Mouse (Mus musculus): ENCODE data around the gene Tsc22d3. TPM values are rescaled to one million over a fixed set of nuclear protein-coding genes. Genes with fewer than 3 reads are reported as not detected.

The Tsc22d3 gene
- 124 and 132 TPM in 2 replicates for polyA plus RNA-seq (2014; fragmentation: Nextera tagmentation; extraction: Ambion mirVana)

GRCm38 (mm10) chrX:140600410-140601109, at the start of gene Tsc22d3:
Gene Tsc22d3 (minus strand): TSS chrX:140600659.
- no peaks in the 10 kb centered on the region for H3K4me1 ChIP-seq (ENCODE audit: control insufficient read depth, insufficient read depth, low read length)
- peak within 1 kb of the TSS; percentile 62 for H3K4me2 ChIP-seq (ENCODE audit: low read depth, low read length)
- WGBS = 30% methylated on average over 28 of the region's 28 CpGs
- H3K27ac ChIP-seq (ENCODE audit: low read depth, low read length) = no peak within 1 kb of the TSS
- H3K27me3 ChIP-seq (ENCODE audit: control insufficient read depth, insufficient read depth, low read length) = peaks cover 12% of the 10 kb centered on the region
- peak within 1 kb of the TSS; percentile 44 for H3K4me3 ChIP-seq (ENCODE audit: low read depth, low read length)
- H3K36me3 ChIP-seq (ENCODE audit: control insufficient read depth, insufficient read depth, low read length) = no peaks in the 10 kb centered on the region
- ATAC-seq (ENCODE audit: low read depth) = peak; percentile 65
- no peaks in the 10 kb centered on the region for H3K9me3 ChIP-seq (ENCODE audit: control insufficient read depth, low read length)
- peak within 1 kb of the TSS; percentile 39; the same call in 1 of the 2 replicates for H3K9ac ChIP-seq (replicated peaks; ENCODE audit: low read depth, low read length)

- Histone ChIP-seq H3K9ac (replicated peaks; ENCODE audit: low read depth, low read length) (no peak overlapping the region), H3K9me3 (ENCODE audit: control insufficient read depth, low read length) (no peaks in the 10 kb centered on the region), H3K36me3 (ENCODE audit: control insufficient read depth, insufficient read depth, low read length) (no peaks in the 10 kb centered on the region), H3K4me3 (ENCODE audit: low read depth, low read length) (no peak overlapping the region), H3K27me3 (ENCODE audit: control insufficient read depth, insufficient read depth, low read length) (no peaks in the 10 kb centered on the region), H3K4me1 (ENCODE audit: control insufficient read depth, insufficient read depth, low read length) (no peaks in the 10 kb centered on the region), H3K4me2 (ENCODE audit: low read depth, low read length) (no peak overlapping the region), H3K27ac (ENCODE audit: low read depth, low read length) (no peak overlapping the region)
- ATAC-seq (ENCODE audit: low read depth) = no peak
- 73% methylated on average over 2 of the region's 2 CpGs for WGBS
Observed at GRCm38 (mm10) chrX:140639592-140639991, 39.1 kb upstream of the Tsc22d3 start.

- H3K9ac ChIP-seq (replicated peaks; ENCODE audit: low read depth, low read length) = no peak overlapping the region
- no peak overlapping the region for H3K4me3 ChIP-seq (ENCODE audit: low read depth, low read length)
- H3K9me3 ChIP-seq (ENCODE audit: control insufficient read depth, low read length) = no peaks in the 10 kb centered on the region
- H3K27me3 ChIP-seq (ENCODE audit: control insufficient read depth, insufficient read depth, low read length) = no peaks in the 10 kb centered on the region
- no peak overlapping the region for H3K4me2 ChIP-seq (ENCODE audit: low read depth, low read length)
- H3K27ac ChIP-seq (ENCODE audit: low read depth, low read length) = no peak overlapping the region
- 83% methylated on average over 5 of the region's 5 CpGs for WGBS
- no peaks in the 10 kb centered on the region for H3K4me1 ChIP-seq (ENCODE audit: control insufficient read depth, insufficient read depth, low read length)
- no peak for ATAC-seq (ENCODE audit: low read depth)
- H3K36me3 ChIP-seq (ENCODE audit: control insufficient read depth, insufficient read depth, low read length) = no peaks in the 10 kb centered on the region
Observed at GRCm38 (mm10) chrX:140638028-140638427, 37.6 kb upstream of the Tsc22d3 start.

DNA sequence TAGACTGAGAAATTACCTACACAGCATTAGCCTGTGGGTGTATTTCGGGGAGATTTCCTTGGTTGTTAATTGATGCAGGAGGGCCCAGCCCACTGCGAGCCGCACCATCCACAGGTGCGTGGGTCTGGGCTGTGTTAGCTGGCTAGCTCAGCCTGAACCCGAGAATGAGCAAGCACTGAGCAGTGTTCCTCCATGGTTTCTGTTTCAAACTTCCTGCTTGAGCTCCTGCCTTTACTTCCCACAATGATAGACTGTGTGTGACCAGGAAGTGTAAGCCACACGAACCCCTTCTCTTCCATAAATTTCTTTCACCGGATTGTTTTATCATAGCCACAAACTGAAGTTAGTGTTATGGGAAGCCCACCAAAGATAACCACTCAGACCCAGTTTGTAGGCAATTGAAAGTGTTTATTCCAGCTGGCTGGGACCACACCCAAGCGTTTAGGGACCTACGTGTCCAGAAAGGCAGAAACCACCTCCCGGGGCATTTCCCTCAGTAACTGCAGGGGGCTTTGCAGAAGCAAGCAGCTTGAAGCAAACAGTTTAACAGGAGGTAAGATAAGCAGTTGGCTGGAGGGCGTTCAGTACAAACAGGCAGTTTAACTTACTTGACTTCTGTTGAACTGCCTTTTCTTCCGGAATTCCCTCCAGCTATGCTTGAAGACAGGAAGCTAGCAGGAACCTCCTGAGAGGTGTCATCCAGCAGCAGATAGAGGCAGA, 24.6 kb upstream of the Tsc22d3 start:
- no peak overlapping the region for H3K4me2 ChIP-seq (ENCODE audit: low read depth, low read length)
- no peaks in the 10 kb centered on the region for H3K4me1 ChIP-seq (ENCODE audit: control insufficient read depth, insufficient read depth, low read length)
- ATAC-seq (ENCODE audit: low read depth) = no peak
- no peak overlapping the region for H3K4me3 ChIP-seq (ENCODE audit: low read depth, low read length)
- no peaks in the 10 kb centered on the region for H3K27me3 ChIP-seq (ENCODE audit: control insufficient read depth, insufficient read depth, low read length)
- no peaks in the 10 kb centered on the region for H3K9me3 ChIP-seq (ENCODE audit: control insufficient read depth, low read length)
- no peak overlapping the region for H3K9ac ChIP-seq (replicated peaks; ENCODE audit: low read depth, low read length)
- no peak overlapping the region for H3K27ac ChIP-seq (ENCODE audit: low read depth, low read length)
- 71% methylated on average over 12 of the region's 12 CpGs for WGBS
- H3K36me3 ChIP-seq (ENCODE audit: control insufficient read depth, insufficient read depth, low read length) = no peaks in the 10 kb centered on the region

DNA sequence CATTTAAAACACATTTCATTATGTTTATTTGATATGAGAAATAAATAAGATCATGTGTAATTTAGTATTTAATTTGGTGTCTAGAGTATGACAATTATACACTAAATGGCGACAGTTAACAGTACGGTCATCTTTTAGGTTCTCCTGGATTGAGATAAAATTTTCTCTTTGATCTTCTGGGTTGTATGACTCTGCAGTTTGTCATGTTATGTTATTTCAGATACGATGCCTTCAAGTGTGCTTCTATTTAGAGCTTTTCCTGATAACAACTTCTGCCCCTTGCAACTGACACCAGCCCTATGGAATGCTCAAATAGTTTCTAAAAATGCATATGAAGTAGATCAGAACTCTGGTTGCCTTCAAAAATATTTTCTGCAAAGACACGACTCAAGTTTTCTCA, 9.5 kb upstream of the Tsc22d3 start:
- Histone ChIP-seq H3K4me2 (ENCODE audit: low read depth, low read length) (no peak overlapping the region), H3K4me1 (ENCODE audit: control insufficient read depth, insufficient read depth, low read length) (no peaks in the 10 kb centered on the region), H3K36me3 (ENCODE audit: control insufficient read depth, insufficient read depth, low read length) (no peaks in the 10 kb centered on the region), H3K9ac (replicated peaks; ENCODE audit: low read depth, low read length) (no peak overlapping the region), H3K9me3 (ENCODE audit: control insufficient read depth, low read length) (no peaks in the 10 kb centered on the region), H3K4me3 (ENCODE audit: low read depth, low read length) (no peak overlapping the region), H3K27ac (ENCODE audit: low read depth, low read length) (no peak overlapping the region), H3K27me3 (ENCODE audit: control insufficient read depth, insufficient read depth, low read length) (0 out of 2 replicates have a peak, but pooled peaks cover 2% of the 10 kb centered on the region)
- WGBS = 92% methylated on average over 4 of the region's 4 CpGs
- no peak for ATAC-seq (ENCODE audit: low read depth)

- Histone ChIP-seq H3K36me3 (ENCODE audit: control insufficient read depth, insufficient read depth, low read length) (no peaks in the 10 kb centered on the region), H3K27me3 (ENCODE audit: control insufficient read depth, insufficient read depth, low read length) (peaks cover 12% of the 10 kb centered on the region), H3K9ac (replicated peaks; ENCODE audit: low read depth, low read length) (no peak overlapping the region), H3K4me2 (ENCODE audit: low read depth, low read length) (no peak overlapping the region), H3K27ac (ENCODE audit: low read depth, low read length) (no peak overlapping the region), H3K4me1 (ENCODE audit: control insufficient read depth, insufficient read depth, low read length) (no peaks in the 10 kb centered on the region), H3K9me3 (ENCODE audit: control insufficient read depth, low read length) (no peaks in the 10 kb centered on the region), H3K4me3 (ENCODE audit: low read depth, low read length) (no peak overlapping the region)
- 63% methylated on average over 3 of the region's 3 CpGs for WGBS
- no peak for ATAC-seq (ENCODE audit: low read depth)
Observed at GRCm38 (mm10) chrX:140601884-140602283, 1.4 kb upstream of the Tsc22d3 start.

GRCm38 (mm10) chrX:140601311-140601710, 852 bp upstream of the Tsc22d3 start:
- Histone ChIP-seq H3K27me3 (ENCODE audit: control insufficient read depth, insufficient read depth, low read length) (peaks cover 12% of the 10 kb centered on the region), H3K4me3 (ENCODE audit: low read depth, low read length) (no peak overlapping the region), H3K27ac (ENCODE audit: low read depth, low read length) (no peak overlapping the region), H3K4me2 (ENCODE audit: low read depth, low read length) (no peak overlapping the region), H3K9me3 (ENCODE audit: control insufficient read depth, low read length) (no peaks in the 10 kb centered on the region), H3K36me3 (ENCODE audit: control insufficient read depth, insufficient read depth, low read length) (no peaks in the 10 kb centered on the region), H3K9ac (replicated peaks; ENCODE audit: low read depth, low read length) (no peak overlapping the region), H3K4me1 (ENCODE audit: control insufficient read depth, insufficient read depth, low read length) (no peaks in the 10 kb centered on the region)
- no peak for ATAC-seq (ENCODE audit: low read depth)
- WGBS = 55% methylated on average over 4 of the region's 4 CpGs

DNA sequence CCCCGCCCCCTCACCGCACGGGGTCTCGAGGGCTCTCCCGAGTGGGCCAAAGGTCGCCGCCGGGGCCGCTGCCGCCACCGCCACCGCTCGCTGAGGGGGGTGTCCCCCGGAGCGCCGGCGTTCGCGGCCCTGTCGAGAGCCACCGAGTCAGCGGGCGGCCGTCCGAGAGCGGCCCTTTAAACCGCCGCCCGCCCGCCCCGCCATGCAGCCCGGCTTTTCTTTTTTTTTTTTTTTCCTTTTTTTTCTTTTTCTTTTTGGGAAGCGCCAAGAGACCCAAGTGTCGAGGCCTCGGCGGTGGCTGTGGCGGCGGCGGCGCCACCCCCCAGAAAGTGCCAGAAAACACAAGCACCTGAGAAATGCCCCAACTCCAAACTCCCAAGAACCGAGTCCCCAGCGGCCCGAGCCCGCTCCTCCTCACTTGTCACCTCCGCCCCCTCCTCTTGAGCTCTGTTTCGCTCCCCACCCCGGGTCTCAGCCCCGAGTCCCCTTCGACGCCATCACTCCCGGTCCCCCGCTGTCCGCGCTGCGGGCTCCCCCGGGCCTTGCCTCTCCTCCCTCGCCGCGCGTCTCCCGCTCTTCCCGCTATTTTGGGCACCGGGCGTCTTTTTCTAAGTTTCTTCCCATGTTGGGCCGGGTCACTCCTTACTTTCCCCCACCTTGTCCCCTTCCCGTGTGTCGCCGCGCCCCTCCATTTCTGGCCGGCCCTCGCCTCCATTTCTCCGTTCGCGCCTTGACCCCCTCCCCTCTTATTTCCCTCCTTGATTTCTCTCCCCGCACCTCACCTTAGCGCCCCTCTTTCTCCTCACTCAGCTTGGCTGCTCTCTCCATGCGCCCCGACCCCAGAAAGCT, 674 bp downstream of the Tsc22d3 start:
- Histone ChIP-seq H3K4me1 (ENCODE audit: control insufficient read depth, insufficient read depth, low read length) (no peaks in the 10 kb centered on the region), H3K9me3 (ENCODE audit: control insufficient read depth, low read length) (no peaks in the 10 kb centered on the region), H3K27ac (ENCODE audit: low read depth, low read length) (no peak overlapping the region), H3K9ac (replicated peaks; ENCODE audit: low read depth, low read length) (peak overlapping the region; percentile 39; the same call in 1 of the 2 replicates), H3K4me2 (ENCODE audit: low read depth, low read length) (peak overlapping the region; percentile 62), H3K4me3 (ENCODE audit: low read depth, low read length) (peak overlapping the region; percentile 44), H3K36me3 (ENCODE audit: control insufficient read depth, insufficient read depth, low read length) (no peaks in the 10 kb centered on the region), H3K27me3 (ENCODE audit: control insufficient read depth, insufficient read depth, low read length) (peaks cover 12% of the 10 kb centered on the region)
- ATAC-seq (ENCODE audit: low read depth) = 0 out of 2 replicates have a peak, but pooled peaks have one; percentile 6
- WGBS = 18% methylated on average over 59 of the region's 78 CpGs
